Mouse (Mus musculus) midbrain, embryonic 13.5 days (tissue): Measurements from ENCODE around the gene Tmem223. TPM values are rescaled to one million over a fixed set of nuclear protein-coding genes. Genes with fewer than 3 reads are reported as not detected.
"Not testable (repeated sequence)": the region's sequence is repeated elsewhere in the genome, so short reads cannot be mapped to it uniquely, and the experiment has no call there.

Source experiments
- ATAC-seq: fragments of 200-750 bp; cut with Nextera tagmentation; 2 replicates; pipeline ENCODE4 v1.8.0; 2017; ENCODE audit warnings: mild to moderate bottlenecking, moderate TSS enrichment, moderate library complexity
- H3K27ac ChIP-seq: fragments of 300-500 bp; sonication (generic); 2 replicates; pipeline ENCODE4 v1.5.1; 2015; ENCODE audit warnings: inconsistent platforms, mild to moderate bottlenecking, moderate library complexity
- H3K27me3 ChIP-seq: fragments of 300-500 bp; sonication (generic); 2 replicates; pipeline ENCODE4 v1.6.1; 2015; ENCODE audit warnings: mild to moderate bottlenecking, inconsistent platforms
- H3K36me3 ChIP-seq: fragments of 300-500 bp; sonication (generic); 2 replicates; pipeline ENCODE4 v1.6.1; 2015; ENCODE audit warnings: mild to moderate bottlenecking, inconsistent platforms
- H3K4me1 ChIP-seq: fragments of 300-500 bp; sonication (generic); replicated peaks from 2 replicates; pipeline ENCODE4 v1.6.1; 2015; ENCODE audit warnings: inconsistent platforms
- H3K4me2 ChIP-seq: fragments of 300-500 bp; sonication (generic); replicated peaks from 2 replicates; pipeline ENCODE4 v1.6.1; 2015; ENCODE audit warnings: moderate library complexity, mild to moderate bottlenecking, inconsistent platforms
- H3K4me3 ChIP-seq: fragments of 300-500 bp; sonication (generic); replicated peaks from 2 replicates; pipeline ENCODE4 v1.5.1; 2015; ENCODE audit warnings: mild to moderate bottlenecking, inconsistent platforms
- H3K9ac ChIP-seq: fragments of 300-500 bp; sonication (generic); replicated peaks from 2 replicates; pipeline ENCODE4 v1.6.1; 2015; ENCODE audit warnings: mild to moderate bottlenecking, inconsistent platforms
- H3K9me3 ChIP-seq: fragments of 300-500 bp; sonication (generic); 2 replicates; pipeline ENCODE4 v1.6.1; 2016; ENCODE audit warnings: mild to moderate bottlenecking, inconsistent platforms
- WGBS: fragments of 180-500 bp; shearing (Covaris S2); methylation state at CpG from one replicate; pipeline ENCODE4 v1.1.7; 2015; 5-methylcytosine and 5-hydroxymethylcytosine counted together
- polyA plus RNA-seq: library from polyadenylated mRNA; unstranded; fragments of >200 nt; fragmentation: Nextera tagmentation; extraction: Ambion mirVana; gene quantifications from 2 replicates; pipeline ENCODE4 v1.2.1, GENCODE M21; 2015

Gene Tmem223
- polyA plus RNA-seq, 1 experiment from 2014 or later: 264 TPM

DNA sequence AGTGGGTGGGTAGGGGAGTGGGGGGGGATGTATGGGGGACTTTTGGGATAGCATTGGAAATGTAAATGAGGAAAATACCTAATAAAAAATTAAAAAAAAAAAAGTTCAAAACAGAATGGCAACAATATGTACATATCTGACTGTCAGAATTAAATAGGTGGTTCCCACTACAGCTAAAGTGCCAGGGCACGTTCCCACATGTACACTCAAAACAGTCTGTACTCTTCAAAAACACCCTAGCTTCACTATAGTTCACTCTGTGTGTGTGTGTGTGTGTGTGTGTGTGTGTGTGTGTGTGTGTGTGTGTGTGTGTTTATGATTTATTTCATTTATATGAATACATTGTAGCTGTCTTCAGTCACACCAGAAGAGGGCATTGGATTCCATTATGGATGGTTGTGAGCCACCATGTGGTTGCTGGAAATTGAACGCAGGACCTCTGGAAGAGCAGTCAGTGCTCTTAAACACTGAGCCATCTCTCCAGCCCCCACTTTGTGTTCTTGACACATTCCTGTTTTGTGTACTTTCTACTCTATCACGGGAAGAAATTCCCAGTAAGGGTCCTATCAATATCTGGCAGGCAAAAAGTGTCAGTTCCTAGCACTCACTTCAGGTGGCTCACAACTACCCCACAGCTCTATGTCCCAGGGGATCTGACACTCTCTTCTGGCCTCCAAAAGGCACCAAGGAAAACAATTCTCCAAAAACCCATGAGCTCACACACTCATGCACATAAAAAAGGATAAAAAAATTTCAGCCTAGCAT, 42.3 kb upstream of the Tmem223 start:
- 43% methylated on average over 3 of the region's 3 CpGs for WGBS
- ATAC-seq, H3K4me2 ChIP-seq, H3K4me3 ChIP-seq, H3K9me3 ChIP-seq, H3K9ac ChIP-seq, H3K27me3 ChIP-seq, H3K27ac ChIP-seq: not testable (repeated sequence)
- Histone ChIP-seq H3K36me3 (peaks cover 27% of the 10 kb centered on the region), H3K4me1 (peaks cover 22% of the 10 kb centered on the region)

GRCm38 (mm10) chr19:8734334-8734733, 36.5 kb upstream of the Tmem223 start:
- no peak for ATAC-seq

DNA sequence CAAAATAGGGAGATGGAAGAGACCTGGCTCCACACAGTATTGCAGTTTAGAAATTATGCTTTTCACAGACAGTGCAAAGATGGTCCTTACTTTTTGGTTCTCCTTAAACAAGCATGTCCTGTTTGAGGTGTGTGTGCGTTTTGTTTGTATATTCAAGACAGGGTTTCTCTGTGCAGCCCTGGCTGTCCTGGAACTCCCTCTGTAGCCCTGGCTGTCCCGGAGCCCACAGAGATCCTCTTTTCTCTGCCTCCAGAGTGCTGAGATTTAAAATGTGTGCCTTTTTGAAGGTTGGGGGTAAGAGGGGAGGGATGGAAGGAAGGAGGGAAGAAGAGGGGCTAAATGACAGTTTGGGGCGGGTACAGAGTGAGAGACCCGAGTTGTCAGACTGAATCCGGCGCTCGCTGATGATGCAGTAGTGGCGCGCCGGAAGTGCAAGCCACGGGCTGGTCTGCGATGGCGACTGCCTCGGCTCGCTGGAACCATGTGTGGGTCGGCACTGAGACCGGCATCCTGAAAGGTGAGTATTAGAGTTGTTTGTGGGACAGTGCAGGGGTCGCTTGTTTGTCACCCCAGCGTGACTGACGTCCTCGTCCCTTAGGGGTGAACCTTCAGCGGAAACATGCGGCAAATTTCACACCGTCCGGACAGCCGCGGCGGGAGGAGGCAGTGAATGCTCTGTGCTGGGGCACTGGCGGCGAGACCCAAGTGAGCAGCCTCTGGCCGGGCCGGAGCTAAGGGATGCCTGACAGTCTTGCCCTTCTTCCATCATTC, 35.2 kb upstream of the Tmem223 start, which contains the start of gene Wdr74:
TSS of gene Wdr74 (plus strand) at position 439 of the 771 bp plus-strand sequence.
- peak; percentile 95 for ATAC-seq

More at GRCm38 (mm10) chr19:8734334-8734733, 36.5 kb upstream of the Tmem223 start:
- Histone ChIP-seq H3K27me3 (0 out of 2 replicates have a peak, but pooled peaks cover 3% of the 10 kb centered on the region), H3K4me3 (no peak overlapping the region), H3K4me2 (no peak overlapping the region), H3K27ac (no peak overlapping the region), H3K4me1 (peaks cover 18% of the 10 kb centered on the region), H3K9ac (no peak overlapping the region), H3K36me3 (peaks cover 15% of the 10 kb centered on the region), H3K9me3 (no peaks in the 10 kb centered on the region)
- 86% methylated on average over 3 of the region's 3 CpGs for WGBS

GRCm38 (mm10) chr19:8736160-8736467, 34.7 kb upstream of the Tmem223 start:
- Histone ChIP-seq H3K4me1 (peaks cover 27% of the 10 kb centered on the region), H3K4me2 (peak overlapping the region; percentile 78), H3K9me3 (no peaks in the 10 kb centered on the region), H3K4me3 (peak overlapping the region; percentile 87), H3K9ac (peak overlapping the region; percentile 83), H3K27ac (peak overlapping the region; percentile 77; the same call in 1 of the 2 replicates), H3K36me3 (peaks cover 29% of the 10 kb centered on the region), H3K27me3 (0 out of 2 replicates have a peak, but pooled peaks cover 3% of the 10 kb centered on the region)
- WGBS: 3% methylated on average over 11 of the region's 11 CpGs
- ATAC-seq: no peak

More for the DNA sequence above, 35.2 kb upstream of the Tmem223 start, which contains the start of gene Wdr74:
- Histone ChIP-seq H3K27ac (peak within 1 kb of the TSS; percentile 77), H3K4me1 (peaks cover 22% of the 10 kb centered on the region), H3K4me2 (peak within 1 kb of the TSS; percentile 78), H3K27me3 (0 out of 2 replicates have a peak, but pooled peaks cover 3% of the 10 kb centered on the region), H3K9me3 (no peaks in the 10 kb centered on the region), H3K36me3 (peaks cover 28% of the 10 kb centered on the region), H3K4me3 (peak within 1 kb of the TSS; percentile 87), H3K9ac (peak within 1 kb of the TSS; percentile 83)
- WGBS: under 1% methylated on average over 32 of the region's 32 CpGs

DNA sequence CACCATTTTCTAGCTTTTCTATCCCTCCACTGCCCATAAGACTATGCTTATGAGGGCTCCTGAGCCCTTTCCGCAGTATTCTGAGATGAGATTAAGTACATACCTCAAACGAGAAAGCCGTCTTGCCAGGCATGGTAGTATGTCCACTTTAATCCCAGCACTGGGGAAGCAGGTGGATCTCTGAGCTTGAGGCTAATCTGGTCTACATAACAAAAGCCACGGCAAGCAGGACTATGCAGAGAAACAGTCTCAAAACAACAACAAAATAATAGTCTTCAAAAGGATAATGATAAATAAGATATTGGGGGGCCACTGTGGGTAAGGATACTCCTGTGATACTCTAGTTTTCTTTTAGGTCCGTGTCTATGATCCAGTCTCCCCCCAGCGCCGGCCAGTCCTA, 31.9 kb upstream of the Tmem223 start:
- Histone ChIP-seq H3K27me3 (0 out of 2 replicates have a peak, but pooled peaks cover 3% of the 10 kb centered on the region), H3K4me2 (no peak overlapping the region), H3K9ac (no peak overlapping the region), H3K4me3 (no peak overlapping the region), H3K36me3 (peaks cover 41% of the 10 kb centered on the region), H3K4me1 (peaks cover 41% of the 10 kb centered on the region), H3K27ac (no peak overlapping the region), H3K9me3 (no peaks in the 10 kb centered on the region)
- WGBS: 92% methylated on average over 7 of the region's 7 CpGs
- no peak for ATAC-seq

DNA sequence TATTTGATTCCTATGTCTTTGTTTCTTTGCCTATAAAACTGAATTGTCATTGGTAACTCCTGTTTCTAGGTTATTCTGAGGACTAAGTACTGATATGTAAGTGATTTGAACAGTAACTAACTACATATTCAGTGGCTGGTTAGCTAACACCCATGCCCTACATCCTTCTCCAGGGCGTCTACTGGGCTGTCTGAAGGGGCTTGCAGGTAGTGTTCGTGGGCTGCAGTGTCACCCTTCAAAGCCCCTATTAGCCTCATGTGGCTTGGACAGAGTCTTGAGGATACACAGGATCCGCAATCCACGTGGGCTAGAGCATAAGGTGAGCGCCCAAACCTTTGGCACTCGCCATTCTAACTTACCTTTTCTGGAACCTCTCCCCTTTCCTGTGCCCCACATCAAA, 31.1 kb upstream of the Tmem223 start:
- H3K4me1 ChIP-seq: peaks cover 41% of the 10 kb centered on the region
- H3K4me2 ChIP-seq: no peak overlapping the region
- H3K9ac ChIP-seq: no peak overlapping the region
- no peaks in the 10 kb centered on the region for H3K9me3 ChIP-seq
- ATAC-seq: no peak
- no peak overlapping the region for H3K27ac ChIP-seq
- H3K4me3 ChIP-seq: no peak overlapping the region
- WGBS: 95% methylated on average over 6 of the region's 6 CpGs
- peaks cover 45% of the 10 kb centered on the region for H3K36me3 ChIP-seq
- no peaks in the 10 kb centered on the region for H3K27me3 ChIP-seq

GRCm38 (mm10) chr19:8740603-8741002, 30.2 kb upstream of the Tmem223 start, which contains the start of gene 1700092M07Rik:
Gene 1700092M07Rik, plus strand, starts transcription at chr19:8740718.
- peak within 1 kb of the TSS; percentile 87 for H3K9ac ChIP-seq
- peak within 1 kb of the TSS; percentile 84 for H3K4me2 ChIP-seq
- peaks cover 55% of the 10 kb centered on the region for H3K36me3 ChIP-seq
- 65% methylated on average over 14 of the region's 14 CpGs for WGBS
- H3K27me3 ChIP-seq: no peaks in the 10 kb centered on the region
- H3K9me3 ChIP-seq: no peaks in the 10 kb centered on the region
- peaks cover 40% of the 10 kb centered on the region for H3K4me1 ChIP-seq
- peak within 1 kb of the TSS; percentile 95 for H3K27ac ChIP-seq
- ATAC-seq: no peak; the same call in 1 of the 2 replicates
- H3K4me3 ChIP-seq: peak within 1 kb of the TSS; percentile 76

DNA sequence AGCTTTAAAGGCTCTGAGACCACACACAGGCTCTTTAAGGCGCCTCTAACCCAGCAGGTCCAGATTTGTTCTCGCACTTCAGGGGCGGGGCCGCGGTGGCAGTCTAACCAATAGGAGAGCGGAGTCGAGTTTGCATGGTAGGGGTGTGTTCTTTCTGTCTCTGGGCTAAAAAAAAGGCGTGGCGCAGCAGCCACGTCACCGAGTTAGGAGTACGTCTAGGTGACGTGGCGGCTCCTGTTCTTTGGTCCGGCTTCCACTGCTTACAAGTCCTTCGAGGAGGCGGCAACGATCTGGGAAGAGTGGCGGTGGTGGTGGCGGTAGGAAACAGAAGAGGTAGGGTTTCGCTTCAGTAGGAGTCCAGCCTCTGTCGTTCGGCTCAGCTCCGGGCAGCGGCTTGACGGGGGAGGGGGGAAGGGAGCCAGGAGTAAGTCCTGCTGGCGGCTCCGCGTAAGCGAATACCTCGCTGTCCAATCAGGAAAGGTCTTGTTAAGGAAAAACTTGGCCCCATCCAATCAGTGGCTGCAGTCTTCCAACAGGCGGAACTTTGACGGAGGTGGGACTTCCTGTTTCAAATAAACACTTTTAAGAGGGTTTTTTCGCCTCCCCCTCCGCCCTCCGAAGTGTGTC, 29.4 kb upstream of the Tmem223 start, which contains the start of gene Stx5a:
TSS of gene Stx5a (plus strand) at position 171 of the 627 bp plus-strand sequence.
- no peaks in the 10 kb centered on the region for H3K27me3 ChIP-seq
- H3K36me3 ChIP-seq: peaks cover 62% of the 10 kb centered on the region

GRCm38 (mm10) chr19:8742176-8742575, 28.6 kb upstream of the Tmem223 start:
- WGBS: 27% methylated on average over 14 of the region's 14 CpGs
- H3K4me2 ChIP-seq: peak overlapping the region; percentile 84
- H3K4me3 ChIP-seq: peak overlapping the region; percentile 76
- peak overlapping the region; percentile 95 for H3K27ac ChIP-seq
- no peaks in the 10 kb centered on the region for H3K9me3 ChIP-seq
- peaks cover 29% of the 10 kb centered on the region for H3K4me1 ChIP-seq
- peak overlapping the region; percentile 87 for H3K9ac ChIP-seq
- H3K36me3 ChIP-seq: peaks cover 71% of the 10 kb centered on the region
- ATAC-seq: no peak
- no peaks in the 10 kb centered on the region for H3K27me3 ChIP-seq

More for the DNA sequence above, 29.4 kb upstream of the Tmem223 start, which contains the start of gene Stx5a:
- Histone ChIP-seq H3K4me3 (peak within 1 kb of the TSS; percentile 76), H3K4me2 (peak within 1 kb of the TSS; percentile 84), H3K4me1 (peaks cover 37% of the 10 kb centered on the region), H3K9ac (peak within 1 kb of the TSS; percentile 87), H3K27ac (peak within 1 kb of the TSS; percentile 95), H3K9me3 (no peaks in the 10 kb centered on the region)
- under 1% methylated on average over 36 of the region's 36 CpGs for WGBS
- peak; percentile 98 for ATAC-seq

DNA sequence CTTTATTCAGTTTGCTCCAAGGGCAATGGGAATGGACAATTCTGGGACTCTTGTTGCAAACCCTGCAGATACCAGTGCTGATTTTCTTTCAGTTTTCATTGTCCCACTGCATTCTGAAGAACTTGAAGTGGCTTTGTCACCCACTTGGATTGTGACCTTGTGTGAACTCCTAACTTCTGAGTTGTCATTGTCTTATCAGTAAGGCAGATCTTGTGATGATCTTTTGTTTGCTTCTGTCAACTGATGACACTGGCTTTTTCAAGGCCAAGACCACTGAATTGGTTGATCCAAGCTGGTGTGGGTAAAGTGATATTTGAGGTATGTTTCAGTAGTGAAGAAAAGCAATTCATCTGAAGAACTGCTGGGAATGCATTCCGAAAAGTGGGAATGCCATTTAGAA, 25.4 kb upstream of the Tmem223 start:
- no peak for ATAC-seq
- no peak overlapping the region for H3K4me2 ChIP-seq
- H3K36me3 ChIP-seq: peaks cover 76% of the 10 kb centered on the region
- H3K9me3 ChIP-seq: no peaks in the 10 kb centered on the region
- no peak overlapping the region for H3K4me3 ChIP-seq
- H3K27me3 ChIP-seq: no peaks in the 10 kb centered on the region
- no peak overlapping the region for H3K9ac ChIP-seq
- H3K27ac ChIP-seq: no peak overlapping the region
- H3K4me1 ChIP-seq: peaks cover 25% of the 10 kb centered on the region
- WGBS: 100% methylated on average over 1 of the region's 1 CpGs

- ATAC-seq: no peak
- H3K4me2 ChIP-seq: no peak overlapping the region
- no peaks in the 10 kb centered on the region for H3K9me3 ChIP-seq
- WGBS: 67% methylated on average over 2 of the region's 2 CpGs
- no peak overlapping the region for H3K9ac ChIP-seq
- H3K27me3 ChIP-seq: no peaks in the 10 kb centered on the region
- peaks cover 92% of the 10 kb centered on the region for H3K36me3 ChIP-seq
- no peak overlapping the region for H3K27ac ChIP-seq
- H3K4me1 ChIP-seq: peaks cover 14% of the 10 kb centered on the region
- H3K4me3 ChIP-seq: no peak overlapping the region
Measured at GRCm38 (mm10) chr19:8747368-8747767, 23.4 kb upstream of the Tmem223 start.
